Mouse (Mus musculus): Measurements from ENCODE around the gene Polr1b.
A peak's percentile ranks its signal among the peaks of the same experiment; 100 is the strongest.

Gene Polr1b

GRCm38 (mm10) chr2:129118061-129118460 lies 17.3 kb downstream of the Polr1b start:
- no peak for DNase-seq

DNA sequence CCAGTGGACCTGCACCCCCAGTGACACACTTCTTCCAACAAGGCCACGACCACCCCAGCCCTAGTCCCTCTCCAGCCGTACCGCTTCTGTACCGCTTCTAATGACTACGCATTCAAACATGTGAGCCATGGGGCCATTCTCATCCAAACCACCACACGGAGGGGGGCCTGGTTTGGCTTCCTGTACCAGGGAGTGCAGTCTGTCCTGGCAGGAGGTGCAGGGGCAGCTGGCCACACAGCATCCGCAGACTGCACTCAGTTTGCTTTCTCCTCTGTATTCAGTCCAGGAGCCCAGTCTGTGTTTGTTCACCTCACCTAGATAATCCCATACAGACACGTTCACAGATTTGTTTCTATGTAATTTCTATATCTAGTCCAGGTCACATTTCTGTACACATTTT lies 21.2 kb downstream of the Polr1b start:
- no peak for DNase-seq

- DNase-seq, result peak; percentile 85
Observed at GRCm38 (mm10) chr2:129129412-129129929, 28.7 kb downstream of the Polr1b start, which contains the start of gene Chchd5. Gene Chchd5 (plus strand): TSS chr2:129129700.

DNA sequence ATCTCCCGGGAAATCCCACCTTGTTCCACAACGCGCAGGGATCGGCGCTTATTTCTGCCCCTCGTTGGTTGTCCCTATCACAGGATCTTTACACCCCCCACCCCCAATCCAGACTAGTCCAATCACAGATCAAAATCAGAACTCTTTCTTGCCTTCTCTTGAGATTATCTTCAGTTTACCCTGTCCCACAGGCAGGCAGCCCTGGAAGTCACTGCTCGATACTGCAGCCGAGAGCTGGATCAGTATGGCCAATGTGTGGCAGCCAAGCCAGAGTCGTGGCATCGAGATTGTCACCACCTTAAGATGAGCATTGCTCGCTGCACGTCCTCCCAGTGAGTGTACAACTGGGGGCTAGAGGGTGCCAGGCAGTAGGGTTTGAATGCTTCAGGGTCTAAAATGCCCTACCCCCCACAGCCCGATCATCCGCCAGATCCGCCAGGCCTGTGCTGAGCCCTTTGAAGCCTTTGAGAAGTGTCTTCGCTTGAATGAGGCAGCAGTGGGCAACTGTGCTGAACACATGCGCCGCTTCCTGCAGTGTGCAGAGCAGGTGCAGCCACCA lies 29.3 kb downstream of the Polr1b start:
- no peak for DNase-seq

GRCm38 (mm10) chr2:129130776-129131175 lies 30.0 kb downstream of the Polr1b start:
- no peak for DNase-seq

DNA sequence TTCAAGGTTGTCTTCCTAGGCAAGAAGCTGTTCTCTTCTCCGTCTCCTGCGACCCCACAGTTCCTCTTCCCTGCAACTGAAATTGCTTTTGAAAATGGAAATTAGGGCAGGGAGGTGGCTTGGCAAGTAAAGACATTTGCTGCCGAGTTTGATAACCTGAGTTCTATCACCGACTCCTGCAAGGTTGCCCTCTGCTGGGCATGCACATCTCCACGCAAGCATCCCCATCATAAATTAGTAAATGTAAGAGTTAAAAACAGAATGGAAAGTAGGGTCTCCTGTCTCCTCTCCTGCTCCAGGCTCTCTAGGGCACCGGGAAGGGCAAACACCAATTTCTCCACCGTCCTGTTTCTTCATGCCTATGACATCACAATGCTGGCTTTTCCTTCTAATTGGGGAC lies 31.4 kb downstream of the Polr1b start:
- DNase-seq, result no peak

- peak; percentile 36 for DNase-seq
Observed at GRCm38 (mm10) chr2:129133006-129133805, 32.4 kb downstream of the Polr1b start.

DNA sequence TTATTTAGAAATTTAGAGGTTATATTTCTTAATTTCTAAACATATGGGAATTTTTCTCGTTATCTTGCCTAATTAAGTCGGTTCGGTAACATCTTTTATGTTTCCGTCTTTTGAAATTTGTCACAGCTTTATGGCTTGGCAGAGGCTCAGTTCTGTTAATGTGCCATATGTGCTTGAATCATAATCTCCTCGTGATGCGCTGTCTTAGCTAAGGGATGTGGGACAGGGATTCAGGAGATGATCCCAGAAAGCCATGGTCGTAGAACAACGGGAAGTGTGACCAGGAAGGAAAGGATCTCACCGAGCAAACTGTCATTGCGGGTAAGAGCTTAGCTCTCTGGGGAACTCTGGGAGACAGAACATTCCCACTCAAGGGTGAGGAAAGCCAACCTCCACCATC lies 39.1 kb downstream of the Polr1b start:
- no peak for DNase-seq

DNA sequence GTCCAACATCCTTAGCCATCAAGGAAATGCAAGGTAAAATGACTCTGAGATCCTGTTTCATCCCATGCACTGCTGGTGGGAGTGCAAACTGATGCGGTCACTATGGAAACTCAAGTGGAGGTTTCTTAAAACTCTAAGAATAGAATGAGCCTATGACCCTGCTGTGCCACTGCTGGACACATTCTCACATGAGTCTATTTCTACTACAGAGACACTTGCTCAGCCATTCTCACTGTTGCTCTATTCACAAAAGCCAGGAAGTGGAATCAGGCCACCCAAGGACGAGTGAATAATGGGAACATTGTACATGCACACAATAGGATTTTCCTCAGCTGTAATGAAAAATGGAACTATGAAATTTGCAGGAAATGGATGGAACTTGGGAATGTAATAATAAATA lies 48.0 kb downstream of the Polr1b start:
- no peak for DNase-seq

DNA sequence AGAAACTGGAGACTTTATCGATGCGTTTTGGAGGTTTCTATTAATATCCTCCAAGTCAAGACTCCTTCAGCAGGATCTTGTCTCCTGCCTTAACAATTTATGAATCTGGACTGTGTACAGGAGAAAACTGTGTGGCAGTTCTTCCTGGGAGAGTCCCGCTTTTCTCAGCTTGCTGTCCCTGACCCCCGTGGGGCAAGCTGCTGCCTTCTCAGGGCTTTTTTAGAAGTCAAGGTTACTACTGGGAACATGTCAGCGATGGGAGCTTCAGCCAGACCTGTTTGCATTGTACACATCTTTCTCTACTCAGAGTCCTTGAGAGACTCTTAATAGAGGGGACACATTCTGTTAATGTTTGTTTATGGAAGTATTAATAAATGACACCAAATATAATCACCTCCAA lies 49.6 kb downstream of the Polr1b start:
- DNase-seq, result no peak

DNA sequence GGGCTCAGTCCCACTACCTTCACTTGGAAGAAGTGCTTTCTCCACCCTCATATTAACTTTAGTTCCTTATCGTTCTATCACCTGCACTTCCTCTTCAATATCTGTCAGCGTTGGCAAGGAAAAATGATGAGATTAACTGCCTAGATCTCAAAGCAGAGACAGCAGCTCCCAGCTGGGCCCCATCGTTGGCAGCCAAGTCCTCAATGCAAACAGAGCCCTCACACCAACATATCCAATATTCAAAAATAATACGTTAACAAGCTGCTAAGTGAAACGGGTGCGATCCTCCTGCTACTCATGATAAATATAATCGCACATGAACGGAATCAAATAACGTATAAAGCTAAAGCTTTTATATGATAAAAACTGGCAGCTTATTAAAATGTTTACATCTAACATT lies 50.3 kb downstream of the Polr1b start:
- DNase-seq, result no peak

DNA sequence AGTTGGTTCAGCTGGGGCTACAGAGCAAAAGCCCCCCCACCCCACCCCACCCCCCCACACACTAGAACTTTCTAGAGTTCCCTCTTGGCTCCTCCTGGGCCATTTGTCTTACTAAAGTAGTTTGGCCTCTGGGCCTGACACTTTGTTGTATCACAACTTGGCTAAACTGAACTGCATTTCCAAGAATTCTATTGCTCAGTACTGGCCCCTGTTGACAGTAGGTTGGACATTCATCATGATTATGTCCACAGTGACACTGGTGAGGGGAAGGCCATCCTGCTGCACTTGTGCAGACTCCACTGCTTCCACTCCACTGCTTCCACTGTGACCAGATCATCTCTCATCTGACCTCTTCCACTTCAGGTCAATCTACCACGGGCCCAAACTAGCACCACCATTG lies 52.0 kb downstream of the Polr1b start:
- no peak for DNase-seq

DNA sequence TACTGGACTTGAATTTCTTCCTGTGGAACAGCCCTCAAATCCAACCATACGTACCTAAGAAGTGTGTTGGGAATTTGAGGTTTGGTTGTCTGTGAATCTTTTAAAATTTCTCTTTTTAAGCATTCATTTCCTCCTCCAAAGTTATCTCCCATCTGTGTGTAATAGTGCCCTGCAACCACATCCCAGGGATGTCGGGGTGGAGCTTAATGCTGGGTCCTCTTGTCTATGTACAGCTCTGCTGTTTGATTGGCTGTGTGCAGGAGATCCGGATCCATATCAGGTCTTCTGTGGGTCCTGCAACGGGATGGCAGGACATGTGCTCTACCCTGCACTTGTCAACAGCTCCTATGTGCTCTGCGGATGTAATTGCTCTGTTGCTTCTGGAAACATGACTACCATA lies 64.0 kb downstream of the Polr1b start:
- DNase-seq, result no peak

DNA sequence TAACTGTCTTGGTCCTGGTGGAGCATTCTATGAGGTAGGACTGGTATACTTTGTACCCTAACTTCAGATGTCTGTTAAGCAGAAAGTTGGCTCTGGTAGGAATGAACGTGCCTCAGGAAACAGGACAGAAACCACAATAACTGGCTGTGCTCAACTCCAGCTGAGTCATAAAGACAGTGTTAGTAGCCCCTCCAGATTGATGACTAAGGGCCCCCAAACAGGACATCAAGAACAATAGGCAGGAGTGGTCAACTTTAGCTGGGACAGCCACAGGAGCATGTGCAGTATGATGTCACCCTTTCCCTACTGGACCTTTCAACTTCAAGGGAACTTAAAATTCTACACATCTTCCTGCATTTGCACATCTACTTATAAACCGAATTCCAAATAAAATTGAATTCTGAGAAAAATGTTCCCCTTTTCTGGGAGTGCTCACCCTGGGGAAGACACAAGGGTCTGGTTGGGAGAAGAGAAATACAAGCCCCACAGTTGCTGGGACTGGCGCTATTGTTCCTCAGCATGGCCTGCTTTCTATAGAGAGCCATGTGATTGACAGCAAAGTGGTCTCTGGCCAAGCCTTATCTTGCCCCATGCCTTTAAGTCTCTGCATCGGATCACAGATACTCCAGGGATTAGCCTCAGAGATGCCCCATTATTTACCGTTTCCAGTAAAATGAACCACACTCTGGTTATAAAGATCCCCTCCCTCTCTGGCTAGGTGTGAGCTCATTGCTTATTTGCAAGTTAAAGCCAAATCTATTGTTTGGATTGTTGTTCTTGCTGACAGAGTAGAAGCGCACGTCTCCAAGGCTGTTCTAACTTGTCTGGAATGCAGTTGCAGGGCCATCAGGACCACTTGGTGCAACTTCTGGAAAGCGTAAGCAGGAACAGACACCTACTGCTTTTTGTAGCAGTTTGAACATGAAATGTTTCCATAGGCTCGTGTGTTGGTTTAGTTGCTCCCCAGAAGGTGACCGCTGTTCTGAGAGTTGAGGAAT lies 66.0 kb downstream of the Polr1b start:
- no peak for DNase-seq

DNA sequence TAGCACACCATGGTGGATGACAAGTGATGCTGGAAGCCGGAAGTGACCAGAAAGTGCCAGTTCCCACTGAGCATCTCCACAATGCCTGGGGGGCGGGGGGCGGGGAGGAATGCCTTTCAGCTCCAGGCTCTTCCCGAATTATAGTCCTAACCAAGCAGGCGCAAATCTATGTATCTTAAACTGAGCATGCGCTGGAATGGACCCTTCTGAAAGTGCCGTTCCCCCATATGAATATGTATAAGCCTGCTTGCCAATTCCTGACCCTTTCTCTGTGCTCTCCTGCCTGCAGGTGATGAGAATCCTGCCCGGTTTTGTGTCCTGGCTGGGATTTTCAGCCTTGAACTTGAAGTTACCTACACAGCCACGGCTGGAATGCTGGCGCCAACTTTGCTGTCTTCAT lies 72.6 kb downstream of the Polr1b start:
- no peak for DNase-seq

GRCm38 (mm10) chr2:129174474-129174873 lies 73.7 kb downstream of the Polr1b start:
- peak; percentile 46 for DNase-seq

DNA sequence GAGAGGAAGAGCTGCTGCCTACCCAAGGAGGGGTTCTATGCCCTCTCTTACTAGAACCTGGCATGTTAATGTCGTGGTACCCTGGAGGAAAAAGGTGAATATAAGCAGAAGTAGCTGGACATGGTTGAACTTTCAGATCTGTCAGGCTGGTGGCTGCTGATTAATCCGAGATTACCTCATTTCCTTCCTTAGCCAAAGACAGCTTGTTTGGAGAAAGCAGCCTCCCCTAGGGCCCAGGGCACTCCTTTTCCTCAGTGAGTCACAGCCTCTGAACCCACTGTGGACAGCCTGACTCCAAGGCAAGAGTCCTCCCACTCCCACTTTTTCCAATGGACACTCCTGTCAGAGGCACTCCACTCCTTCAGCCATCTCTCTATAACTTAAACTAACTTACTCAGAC lies 74.8 kb downstream of the Polr1b start:
- no peak for DNase-seq
